Mouse (Mus musculus) erythroblast, embryonic 14.5 days (primary cell): Measurements from ENCODE around the gene Pak2.

Source experiments
- GATA1 ChIP-seq: IDR thresholded peaks from 2 replicates; pipeline ENCODE4 v1.6.1; 2012; ENCODE audit warnings: low read length, inconsistent platforms, mixed read lengths
- TAL1 ChIP-seq: IDR thresholded peaks from 3 replicates; pipeline ENCODE4 v1.6.1; 2012; ENCODE audit warnings: low read length, inconsistent platforms, mixed read lengths

DNA sequence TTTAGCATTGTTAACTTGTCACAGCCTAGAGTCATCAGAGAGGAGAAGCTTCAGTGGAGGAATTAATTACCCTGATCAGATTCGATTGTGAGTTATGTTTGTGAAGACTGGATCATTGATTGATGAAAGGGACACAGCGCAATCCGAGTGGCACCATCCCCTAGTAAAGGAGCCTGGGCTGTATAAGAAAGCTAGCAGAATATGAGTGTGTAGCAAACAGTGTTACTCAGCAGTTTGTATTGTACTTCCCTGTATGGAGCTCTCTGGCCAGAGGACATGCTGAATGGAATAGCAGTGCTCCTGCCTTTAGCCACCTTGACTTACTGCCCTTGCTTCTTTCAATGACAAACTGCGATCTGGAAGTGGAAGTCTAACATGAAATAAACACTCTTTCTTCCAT lies 68.8 kb downstream of the Pak2 start:
- TF ChIP-seq GATA1 (no peak), TAL1 (no peak)
